Mouse (Mus musculus): ENCODE data around the gene Wfdc1. TPM values are rescaled to one million over a fixed set of nuclear protein-coding genes. Genes with fewer than 3 reads are reported as not detected.

Gene Wfdc1
- polyA plus RNA-seq, 1 experiment from 2014 or later: 10.8 TPM

DNA sequence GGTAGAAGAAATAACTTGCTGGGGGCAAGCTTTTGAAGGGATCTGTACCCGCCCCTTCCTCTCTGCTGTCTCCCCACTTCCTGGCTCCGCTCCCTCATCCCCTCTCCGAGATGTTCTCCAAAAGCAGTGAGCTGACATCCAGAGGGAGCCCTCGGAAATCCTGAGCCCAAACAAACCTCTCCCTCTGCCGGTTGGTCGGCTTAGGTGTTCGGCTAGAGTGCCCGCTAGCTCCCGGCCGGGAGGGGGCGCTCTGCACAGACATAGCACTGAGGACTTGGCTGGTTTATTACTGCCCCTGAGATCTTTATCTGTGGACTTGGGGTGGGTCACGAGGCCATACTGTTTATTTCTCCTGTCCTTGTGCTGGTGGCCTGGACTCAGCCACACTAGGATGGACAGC lies 3.1 kb downstream of the Wfdc1 start:
- H3K27ac ChIP-seq (ENCODE audit: low read length): peak overlapping the region; percentile 56
- no peak overlapping the region for H3K4me2 ChIP-seq (ENCODE audit: low read depth, low read length)
- no peak for ATAC-seq (ENCODE audit: low read depth)
- H3K4me3 ChIP-seq (ENCODE audit: low read length): no peak overlapping the region
- no peak overlapping the region for H3K9ac ChIP-seq (ENCODE audit: low read length)
- 33% methylated on average over 12 of the region's 12 CpGs for WGBS
- peaks cover 23% of the 10 kb centered on the region for H3K4me1 ChIP-seq (replicated peaks; ENCODE audit: control insufficient read depth, insufficient read depth, low read length)
- no peaks in the 10 kb centered on the region for H3K36me3 ChIP-seq (ENCODE audit: control insufficient read depth, insufficient read depth, low read length)
- H3K27me3 ChIP-seq (ENCODE audit: control insufficient read depth, insufficient read depth, low read depth, low read length): no peaks in the 10 kb centered on the region
- no peaks in the 10 kb centered on the region for H3K9me3 ChIP-seq (ENCODE audit: control insufficient read depth, low read length)

DNA sequence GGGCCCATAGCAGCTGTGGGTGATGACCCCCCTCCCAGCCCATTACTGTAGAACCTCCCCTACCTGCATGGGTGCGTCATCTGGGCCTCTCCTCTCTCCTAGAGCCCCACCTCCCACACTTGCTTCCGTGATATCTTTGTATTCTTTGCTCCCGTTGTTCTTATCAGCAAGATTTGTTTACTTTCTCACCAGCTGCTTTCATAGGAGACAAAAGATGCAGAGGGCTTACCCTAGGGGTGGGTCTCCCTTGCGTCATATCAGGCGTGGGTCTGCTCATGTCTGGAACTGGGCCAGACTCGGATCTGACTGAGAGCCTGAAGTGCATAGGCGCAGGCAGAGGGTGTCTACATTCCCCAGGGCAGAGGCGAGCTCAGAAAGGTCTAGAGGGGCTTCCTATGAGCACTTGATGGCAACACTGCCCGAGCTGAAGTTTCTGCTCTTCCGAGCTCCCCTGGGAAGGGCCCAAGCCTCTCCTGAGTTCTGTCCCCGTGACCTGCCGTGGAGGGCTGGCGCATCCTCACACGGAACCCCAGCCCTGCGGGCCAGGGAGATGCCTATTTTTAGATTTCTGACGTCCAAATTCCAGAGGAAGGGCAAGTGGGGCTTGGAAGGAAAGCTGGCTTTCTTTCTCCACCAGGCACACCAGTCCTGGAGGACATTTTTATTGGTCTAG lies 4.4 kb downstream of the Wfdc1 start:
- H3K4me1 ChIP-seq (replicated peaks; ENCODE audit: control insufficient read depth, insufficient read depth, low read length): peaks cover 19% of the 10 kb centered on the region
- H3K9ac ChIP-seq (ENCODE audit: low read length): peak overlapping the region; percentile 53
- ATAC-seq (ENCODE audit: low read depth): peak; percentile 84
- peak overlapping the region; percentile 94 for H3K27ac ChIP-seq (ENCODE audit: low read length)
- H3K27me3 ChIP-seq (ENCODE audit: control insufficient read depth, insufficient read depth, low read depth, low read length): no peaks in the 10 kb centered on the region
- WGBS: 8% methylated on average over 16 of the region's 16 CpGs
- no peaks in the 10 kb centered on the region for H3K9me3 ChIP-seq (ENCODE audit: control insufficient read depth, low read length)
- H3K36me3 ChIP-seq (ENCODE audit: control insufficient read depth, insufficient read depth, low read length): no peaks in the 10 kb centered on the region
- H3K4me3 ChIP-seq (ENCODE audit: low read length): no peak overlapping the region
- H3K4me2 ChIP-seq (ENCODE audit: low read depth, low read length): peak overlapping the region; percentile 50

GRCm38 (mm10) chr8:119673976-119674555 lies 7.9 kb downstream of the Wfdc1 start:
- WGBS: 76% methylated on average over 11 of the region's 11 CpGs
- Histone ChIP-seq H3K9ac (ENCODE audit: low read length) (no peak overlapping the region), H3K4me1 (replicated peaks; ENCODE audit: control insufficient read depth, insufficient read depth, low read length) (peaks cover 13% of the 10 kb centered on the region)

GRCm38 (mm10) chr8:119675457-119675856 lies 9.3 kb downstream of the Wfdc1 start:
- H3K9me3 ChIP-seq (ENCODE audit: control insufficient read depth, low read length): no peaks in the 10 kb centered on the region
- no peak overlapping the region for H3K4me3 ChIP-seq (ENCODE audit: low read length)
- no peaks in the 10 kb centered on the region for H3K36me3 ChIP-seq (ENCODE audit: control insufficient read depth, insufficient read depth, low read length)
- 84% methylated on average over 5 of the region's 5 CpGs for WGBS
- no peak overlapping the region for H3K4me2 ChIP-seq (ENCODE audit: low read depth, low read length)
- ATAC-seq (ENCODE audit: low read depth): no peak
- H3K27ac ChIP-seq (ENCODE audit: low read length): no peak overlapping the region
- no peak overlapping the region for H3K9ac ChIP-seq (ENCODE audit: low read length)
- peaks cover 9% of the 10 kb centered on the region for H3K4me1 ChIP-seq (replicated peaks; ENCODE audit: control insufficient read depth, insufficient read depth, low read length)
- H3K27me3 ChIP-seq (ENCODE audit: control insufficient read depth, insufficient read depth, low read depth, low read length): no peaks in the 10 kb centered on the region

More at GRCm38 (mm10) chr8:119673976-119674555, 7.9 kb downstream of the Wfdc1 start:
- ATAC-seq (ENCODE audit: low read depth): no peak
- Histone ChIP-seq H3K9me3 (ENCODE audit: control insufficient read depth, low read length) (no peaks in the 10 kb centered on the region), H3K4me2 (ENCODE audit: low read depth, low read length) (no peak overlapping the region), H3K27me3 (ENCODE audit: control insufficient read depth, insufficient read depth, low read depth, low read length) (no peaks in the 10 kb centered on the region), H3K4me3 (ENCODE audit: low read length) (no peak overlapping the region), H3K36me3 (ENCODE audit: control insufficient read depth, insufficient read depth, low read length) (no peaks in the 10 kb centered on the region), H3K27ac (ENCODE audit: low read length) (no peak overlapping the region)

DNA sequence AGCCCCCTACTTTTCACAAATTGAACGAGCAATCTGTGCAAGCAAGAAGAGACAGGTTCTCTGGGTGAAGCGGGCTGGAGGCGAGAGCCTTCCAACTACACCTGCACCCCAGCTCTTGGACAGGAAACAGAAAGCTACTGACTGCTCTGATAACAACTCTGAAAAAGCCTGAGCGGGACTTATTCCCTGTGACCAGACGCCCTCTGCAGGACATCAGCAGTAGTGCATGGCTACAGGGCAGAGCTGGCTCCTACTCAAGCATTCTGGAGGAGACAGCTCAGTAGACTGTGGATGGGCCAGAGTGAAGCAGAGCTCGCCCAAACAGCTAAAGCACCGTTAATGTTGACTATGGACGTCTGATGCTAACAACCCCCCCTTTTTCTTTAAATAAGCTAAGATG lies 10.2 kb downstream of the Wfdc1 start:
- no peaks in the 10 kb centered on the region for H3K36me3 ChIP-seq (ENCODE audit: control insufficient read depth, insufficient read depth, low read length)
- no peak overlapping the region for H3K4me3 ChIP-seq (ENCODE audit: low read length)
- ATAC-seq (ENCODE audit: low read depth): peak; percentile 54
- no peak overlapping the region for H3K27ac ChIP-seq (ENCODE audit: low read length)
- peaks cover 3% of the 10 kb centered on the region; the same call in 1 of the 2 replicates for H3K4me1 ChIP-seq (replicated peaks; ENCODE audit: control insufficient read depth, insufficient read depth, low read length)
- H3K27me3 ChIP-seq (ENCODE audit: control insufficient read depth, insufficient read depth, low read depth, low read length): no peaks in the 10 kb centered on the region
- WGBS: 9% methylated on average over 8 of the region's 8 CpGs
- no peak overlapping the region for H3K9ac ChIP-seq (ENCODE audit: low read length)
- no peak overlapping the region for H3K4me2 ChIP-seq (ENCODE audit: low read depth, low read length)
- no peaks in the 10 kb centered on the region for H3K9me3 ChIP-seq (ENCODE audit: control insufficient read depth, low read length)

DNA sequence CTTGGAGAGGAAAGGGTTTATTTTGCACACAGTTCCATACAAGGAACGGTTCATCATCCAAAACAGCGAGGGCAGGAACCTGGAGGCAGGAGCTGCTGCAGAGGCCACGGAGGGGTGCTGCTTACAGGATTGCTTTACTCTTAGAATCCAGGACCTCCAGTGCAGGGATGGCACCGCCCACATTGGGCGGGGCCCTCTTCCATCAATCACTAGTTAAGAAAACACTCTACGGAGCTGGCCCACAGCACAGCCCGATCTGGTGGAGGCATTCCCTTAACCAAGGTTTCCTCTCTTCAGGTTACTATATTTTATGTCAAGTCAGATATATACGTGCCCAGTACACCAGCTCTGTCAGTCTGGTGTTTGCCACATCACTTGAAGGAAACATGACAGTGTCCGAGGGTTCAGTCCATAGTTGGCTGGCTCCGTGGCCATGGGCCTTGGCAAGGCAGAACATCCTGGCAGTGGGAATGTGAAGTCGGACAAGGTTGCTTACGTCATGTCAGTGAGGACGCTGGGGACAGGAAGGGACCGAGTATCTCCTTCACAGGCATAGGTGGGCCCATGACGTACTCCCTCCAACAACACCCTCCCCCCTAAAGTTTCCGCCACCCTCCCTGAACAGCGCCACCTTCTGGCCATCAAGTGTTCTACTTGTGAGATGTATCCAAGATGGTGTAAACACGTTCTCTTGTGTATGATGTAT lies 12.1 kb downstream of the Wfdc1 start:
- peak; percentile 50 for ATAC-seq (ENCODE audit: low read depth)
- H3K4me2 ChIP-seq (ENCODE audit: low read depth, low read length): peak overlapping the region; percentile 47

GRCm38 (mm10) chr8:119679184-119679583 lies 13.0 kb downstream of the Wfdc1 start:
- WGBS: 59% methylated on average over 14 of the region's 14 CpGs
- no peak overlapping the region for H3K9ac ChIP-seq (ENCODE audit: low read length)
- H3K27me3 ChIP-seq (ENCODE audit: control insufficient read depth, insufficient read depth, low read depth, low read length): no peaks in the 10 kb centered on the region
- no peaks in the 10 kb centered on the region for H3K36me3 ChIP-seq (ENCODE audit: control insufficient read depth, insufficient read depth, low read length)
- no peak for ATAC-seq (ENCODE audit: low read depth)
- no peak overlapping the region for H3K27ac ChIP-seq (ENCODE audit: low read length)
- no peaks in the 10 kb centered on the region for H3K9me3 ChIP-seq (ENCODE audit: control insufficient read depth, low read length)
- H3K4me2 ChIP-seq (ENCODE audit: low read depth, low read length): no peak overlapping the region
- H3K4me3 ChIP-seq (ENCODE audit: low read length): no peak overlapping the region
- H3K4me1 ChIP-seq (replicated peaks; ENCODE audit: control insufficient read depth, insufficient read depth, low read length): peaks cover 3% of the 10 kb centered on the region; the same call in 1 of the 2 replicates

More for the DNA sequence above, 12.1 kb downstream of the Wfdc1 start:
- H3K27me3 ChIP-seq (ENCODE audit: control insufficient read depth, insufficient read depth, low read depth, low read length): no peaks in the 10 kb centered on the region
- no peaks in the 10 kb centered on the region for H3K36me3 ChIP-seq (ENCODE audit: control insufficient read depth, insufficient read depth, low read length)
- H3K27ac ChIP-seq (ENCODE audit: low read length): no peak overlapping the region
- no peak overlapping the region for H3K9ac ChIP-seq (ENCODE audit: low read length)
- no peaks in the 10 kb centered on the region for H3K9me3 ChIP-seq (ENCODE audit: control insufficient read depth, low read length)
- no peak overlapping the region for H3K4me3 ChIP-seq (ENCODE audit: low read length)
- H3K4me1 ChIP-seq (replicated peaks; ENCODE audit: control insufficient read depth, insufficient read depth, low read length): peaks cover 3% of the 10 kb centered on the region; the same call in 1 of the 2 replicates
- WGBS: 8% methylated on average over 18 of the region's 18 CpGs

DNA sequence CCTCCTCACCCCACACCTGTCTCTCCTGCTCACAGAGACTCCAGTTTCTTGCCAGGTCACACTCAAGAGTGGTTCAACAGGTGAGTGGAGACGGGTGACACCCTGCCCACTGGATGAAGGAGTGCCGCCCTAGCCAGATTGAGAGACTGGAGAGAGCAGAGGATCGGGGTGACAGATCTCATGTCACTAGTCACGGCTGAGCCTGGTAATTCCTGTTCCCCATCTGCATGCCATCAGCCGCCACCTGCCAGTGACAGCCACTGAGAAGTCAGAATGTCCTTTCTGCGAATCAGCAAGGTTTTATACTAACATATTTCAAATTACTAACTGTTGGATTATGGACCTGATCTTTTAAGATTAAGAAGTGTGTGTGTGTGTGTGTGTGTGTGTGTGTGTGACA lies 24.4 kb downstream of the Wfdc1 start:
- no peaks in the 10 kb centered on the region for H3K9me3 ChIP-seq (ENCODE audit: control insufficient read depth, low read length)
- WGBS: 24% methylated on average over 6 of the region's 6 CpGs
- H3K36me3 ChIP-seq (ENCODE audit: control insufficient read depth, insufficient read depth, low read length): no peaks in the 10 kb centered on the region
- no peak overlapping the region for H3K4me2 ChIP-seq (ENCODE audit: low read depth, low read length)
- no peaks in the 10 kb centered on the region; the same call in 1 of the 2 replicates for H3K4me1 ChIP-seq (replicated peaks; ENCODE audit: control insufficient read depth, insufficient read depth, low read length)
- no peaks in the 10 kb centered on the region for H3K27me3 ChIP-seq (ENCODE audit: control insufficient read depth, insufficient read depth, low read depth, low read length)
- no peak overlapping the region for H3K9ac ChIP-seq (ENCODE audit: low read length)
- H3K27ac ChIP-seq (ENCODE audit: low read length): no peak overlapping the region
- H3K4me3 ChIP-seq (ENCODE audit: low read length): no peak overlapping the region
- ATAC-seq (ENCODE audit: low read depth): no peak

GRCm38 (mm10) chr8:119691989-119692388 lies 25.8 kb downstream of the Wfdc1 start:
- Histone ChIP-seq H3K27me3 (ENCODE audit: control insufficient read depth, insufficient read depth, low read depth, low read length) (no peaks in the 10 kb centered on the region), H3K27ac (ENCODE audit: low read length) (no peak overlapping the region), H3K4me3 (ENCODE audit: low read length) (no peak overlapping the region), H3K4me1 (replicated peaks; ENCODE audit: control insufficient read depth, insufficient read depth, low read length) (no peaks in the 10 kb centered on the region; the same call in 1 of the 2 replicates), H3K9ac (ENCODE audit: low read length) (no peak overlapping the region), H3K4me2 (ENCODE audit: low read depth, low read length) (no peak overlapping the region), H3K36me3 (ENCODE audit: control insufficient read depth, insufficient read depth, low read length) (no peaks in the 10 kb centered on the region), H3K9me3 (ENCODE audit: control insufficient read depth, low read length) (no peaks in the 10 kb centered on the region)
- 70% methylated on average over 4 of the region's 4 CpGs for WGBS
- no peak for ATAC-seq (ENCODE audit: low read depth)
